Mouse (Mus musculus): Measurements from ENCODE around the gene Traf2.

Gene Traf2

GRCm38 (mm10) chr2:25546811-25547491 is at the start of gene Traf2:
Traf2 (minus strand) TSS chr2:25546940.
- DNase-seq = peak; percentile 99

- peak; percentile 58 for DNase-seq
Observed at GRCm38 (mm10) chr2:25591863-25592262, 45.1 kb upstream of the Traf2 start.

DNA sequence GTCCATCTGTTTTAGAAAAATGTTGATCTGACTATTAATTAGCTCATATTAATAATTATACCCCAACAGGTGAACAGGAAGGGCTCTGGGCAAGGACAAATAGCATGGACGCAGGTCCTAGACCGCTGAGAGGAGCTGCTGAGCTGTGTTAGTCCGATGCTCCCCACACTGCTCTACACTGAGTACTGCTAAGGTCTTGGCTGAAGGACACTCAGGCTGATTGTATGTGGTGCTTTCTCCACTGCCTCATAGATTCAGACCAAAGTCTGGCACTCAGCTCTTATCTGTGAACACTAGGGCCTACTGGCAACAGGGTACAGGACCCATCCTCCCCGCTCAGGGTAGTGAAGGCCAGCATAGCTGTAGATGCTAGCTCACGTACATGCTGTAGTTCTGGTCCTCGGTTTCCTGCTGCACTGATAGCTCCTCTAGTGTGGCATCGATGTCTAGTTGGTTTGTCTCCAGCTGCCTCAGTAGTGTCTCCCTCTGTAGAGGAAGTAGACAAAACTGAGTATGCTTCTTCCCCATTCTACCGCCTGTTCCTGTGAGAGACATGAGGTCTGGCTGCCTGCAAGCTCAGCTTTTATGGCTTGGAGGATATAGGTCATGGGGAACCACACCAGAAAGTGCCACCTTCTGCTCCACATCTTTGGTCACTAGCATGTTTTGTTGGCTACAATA is 41.6 kb upstream of the Traf2 start:
- DNase-seq = no peak

- no peak for DNase-seq
Observed at GRCm38 (mm10) chr2:25587290-25587689, 40.5 kb upstream of the Traf2 start.

DNA sequence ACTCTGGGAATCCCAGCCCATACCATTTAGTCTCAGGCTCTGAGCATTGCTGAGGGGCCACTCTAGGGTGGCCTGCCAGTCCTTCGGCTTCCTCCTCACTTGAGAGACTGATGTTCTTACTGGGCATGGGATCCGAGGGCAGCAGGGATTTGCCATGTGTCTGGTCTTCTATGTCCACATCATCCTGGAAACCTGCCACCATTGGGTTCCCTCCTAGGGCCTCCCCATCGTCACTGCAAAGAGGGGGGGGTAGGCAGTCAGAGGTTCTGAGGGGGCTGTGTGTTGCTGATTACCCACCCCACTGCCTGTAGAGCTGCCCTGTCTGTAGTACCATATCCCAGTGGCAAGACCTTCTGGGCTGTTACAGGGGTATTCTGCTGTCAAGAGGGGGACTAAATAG is 38.9 kb upstream of the Traf2 start:
- no peak for DNase-seq

GRCm38 (mm10) chr2:25584856-25585255 is 38.1 kb upstream of the Traf2 start:
- no peak for DNase-seq

DNA sequence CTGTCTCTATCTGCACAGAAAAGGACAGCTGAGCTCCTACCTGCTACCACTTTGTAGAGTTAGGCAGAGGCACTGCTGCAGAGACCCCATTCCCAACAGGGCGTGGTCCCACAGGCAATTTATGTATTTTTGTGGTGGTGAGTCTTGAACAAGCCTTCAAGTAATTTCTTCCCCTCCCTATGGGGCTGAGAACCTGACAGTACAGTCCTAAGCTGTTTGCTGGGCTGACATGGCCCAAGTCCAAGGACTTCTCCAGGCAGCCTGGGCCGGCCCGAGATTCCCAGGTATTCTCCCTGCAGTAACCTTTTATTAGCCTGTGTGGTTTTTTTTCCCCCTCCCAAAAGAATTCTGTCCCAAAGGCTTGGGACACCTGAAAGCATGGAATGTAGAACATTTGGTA is 37.4 kb upstream of the Traf2 start:
- no peak for DNase-seq

DNA sequence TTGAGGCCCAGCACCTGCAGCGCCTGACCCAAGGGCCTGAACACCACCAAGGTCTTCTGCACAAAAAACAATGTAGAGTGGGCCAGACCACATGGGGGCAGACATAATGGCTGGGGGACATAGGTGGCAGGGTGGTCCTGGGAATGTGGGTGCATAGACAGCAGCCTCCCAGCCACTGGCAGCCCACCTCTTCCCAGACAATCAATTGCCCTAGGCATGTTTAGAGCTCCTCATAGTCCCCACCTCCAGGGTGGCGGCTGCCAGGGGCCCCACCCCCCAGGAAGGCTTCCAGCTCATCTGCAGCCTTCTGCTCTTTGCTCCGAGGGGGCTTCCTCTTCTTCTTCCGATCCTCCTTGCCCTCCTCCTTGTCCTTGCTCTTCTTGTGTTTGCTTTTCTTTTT is 36.8 kb upstream of the Traf2 start:
- no peak for DNase-seq

DNA sequence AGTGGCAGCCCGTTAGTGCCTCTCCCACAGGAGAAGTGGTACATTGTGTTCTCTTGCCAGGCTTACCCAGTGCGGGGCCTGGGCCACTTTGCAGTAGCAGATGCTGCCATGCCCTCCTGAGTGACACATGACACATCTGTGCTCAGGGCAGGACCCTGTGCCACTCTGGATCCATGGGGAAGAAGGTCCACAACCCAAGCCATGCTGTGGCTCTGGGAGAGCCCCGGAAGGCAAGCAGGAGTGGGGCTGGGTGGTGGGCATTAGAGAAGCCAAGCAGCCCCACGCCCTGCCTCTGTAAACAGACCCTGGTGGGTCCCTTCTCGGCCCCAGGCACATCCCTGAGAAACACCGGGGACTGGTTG is 36.4 kb upstream of the Traf2 start:
- no peak for DNase-seq

DNA sequence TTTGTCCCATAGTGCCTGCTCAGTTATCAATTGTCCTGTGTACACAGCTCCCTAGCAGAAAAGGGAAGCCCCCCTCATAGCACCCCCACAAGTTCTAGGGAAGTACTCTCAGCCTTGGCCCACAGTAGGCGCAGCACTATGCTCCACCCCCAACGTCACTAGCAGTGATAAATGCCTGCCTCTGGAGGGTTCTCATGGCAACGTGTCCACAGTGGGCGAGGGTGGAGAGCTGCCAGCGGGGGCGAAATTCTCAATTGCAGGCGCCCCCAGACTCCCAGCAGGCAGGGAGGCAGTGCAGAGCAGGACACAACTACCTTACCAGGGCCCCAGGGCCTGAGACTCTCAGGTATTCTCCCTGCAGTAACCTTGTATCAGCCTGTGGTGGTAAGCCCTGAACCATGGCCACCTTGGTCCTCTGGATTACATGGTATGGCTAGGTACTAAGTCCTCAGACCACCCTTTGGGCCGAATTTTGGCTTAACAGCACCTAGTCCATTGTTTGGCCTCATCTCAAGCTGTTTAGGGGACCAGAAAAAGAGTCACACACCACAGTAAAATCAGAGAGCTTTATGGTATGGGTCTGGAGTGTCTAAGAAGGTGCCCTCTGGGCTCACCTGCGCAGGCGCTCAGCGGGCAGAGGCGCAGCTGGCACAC is 35.9 kb upstream of the Traf2 start:
- no peak for DNase-seq

DNA sequence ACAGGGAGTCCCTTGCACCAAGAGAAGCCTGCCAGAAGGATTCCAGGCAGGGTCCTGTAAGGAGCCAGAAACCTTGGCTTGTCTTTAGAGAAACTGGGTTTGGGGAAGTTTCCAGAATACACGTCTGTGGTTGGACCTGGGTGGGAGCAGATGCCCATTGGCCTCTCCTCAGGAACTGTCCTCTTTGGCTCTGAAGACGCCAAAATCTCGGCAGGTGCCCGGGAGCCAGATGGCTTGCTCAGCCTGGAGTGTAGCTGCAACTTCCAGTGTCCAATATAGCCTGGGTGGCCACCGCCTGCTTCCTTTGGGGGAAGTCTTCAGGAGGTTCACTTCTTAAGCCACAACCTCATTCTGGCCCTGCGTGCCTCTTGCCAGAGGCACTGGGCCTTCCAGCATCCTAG is 35.2 kb upstream of the Traf2 start:
- no peak for DNase-seq

DNA sequence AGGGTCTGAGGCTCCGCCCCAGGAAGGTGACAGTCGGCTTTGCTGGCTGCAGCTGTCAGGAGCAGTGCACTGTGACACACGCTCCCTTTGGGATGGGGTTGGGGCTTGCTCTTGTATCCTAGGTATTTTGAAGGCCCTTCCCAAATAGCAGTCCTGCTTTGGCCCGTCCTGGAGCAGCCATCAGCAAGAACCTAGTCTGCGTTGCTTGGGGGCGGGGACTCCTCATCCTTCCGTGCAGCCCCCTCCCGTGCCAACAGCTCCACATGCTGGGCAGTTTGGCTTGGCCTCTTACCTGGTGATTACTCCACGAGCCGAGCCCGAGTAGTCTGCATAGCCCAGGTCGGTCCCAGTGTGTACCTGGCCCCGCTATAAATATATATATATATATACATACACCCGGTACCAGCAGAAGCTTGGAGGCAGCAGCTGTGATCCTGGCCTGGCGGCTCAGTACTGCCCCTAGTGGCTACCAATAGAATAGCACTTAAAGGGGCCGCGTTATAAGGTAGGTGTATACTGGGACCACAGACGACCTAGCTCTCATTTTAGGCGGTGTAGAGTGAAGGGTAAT is 34.6 kb upstream of the Traf2 start, which contains the start of gene Ajm1:
Gene Ajm1, minus strand, starts transcription at position 464 of the 571 bp plus-strand sequence.
- DNase-seq = peak; percentile 65

DNA sequence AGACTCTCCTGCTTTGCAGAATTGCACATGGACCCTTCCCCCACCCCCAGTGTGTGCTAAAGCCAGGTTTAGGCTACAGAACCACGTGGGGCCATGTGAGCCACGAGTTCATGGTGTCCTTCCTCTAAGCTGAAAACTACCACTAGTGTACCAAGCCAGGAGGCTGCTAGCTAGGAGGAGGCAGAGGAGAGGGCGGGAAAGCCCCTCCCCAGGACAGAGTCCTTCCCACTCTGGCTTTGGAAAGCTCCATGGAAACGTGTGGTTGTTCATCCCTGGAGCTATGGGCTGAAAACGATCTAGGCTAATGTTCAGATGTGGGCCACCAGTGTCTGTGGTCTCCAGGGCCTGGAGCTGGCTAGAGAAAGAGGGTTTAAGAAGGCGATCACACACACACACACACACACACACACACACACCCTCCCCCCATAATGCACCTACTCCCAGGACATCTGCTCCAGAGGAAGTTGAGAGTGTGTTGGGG is 33.9 kb upstream of the Traf2 start:
- DNase-seq = no peak

GRCm38 (mm10) chr2:25579737-25580460 is 33.2 kb upstream of the Traf2 start:
- peak; percentile 60 for DNase-seq

- DNase-seq = no peak
Observed at GRCm38 (mm10) chr2:25578796-25579736, 32.3 kb upstream of the Traf2 start.

GRCm38 (mm10) chr2:25577951-25578795 is 31.4 kb upstream of the Traf2 start:
- DNase-seq = no peak

DNA sequence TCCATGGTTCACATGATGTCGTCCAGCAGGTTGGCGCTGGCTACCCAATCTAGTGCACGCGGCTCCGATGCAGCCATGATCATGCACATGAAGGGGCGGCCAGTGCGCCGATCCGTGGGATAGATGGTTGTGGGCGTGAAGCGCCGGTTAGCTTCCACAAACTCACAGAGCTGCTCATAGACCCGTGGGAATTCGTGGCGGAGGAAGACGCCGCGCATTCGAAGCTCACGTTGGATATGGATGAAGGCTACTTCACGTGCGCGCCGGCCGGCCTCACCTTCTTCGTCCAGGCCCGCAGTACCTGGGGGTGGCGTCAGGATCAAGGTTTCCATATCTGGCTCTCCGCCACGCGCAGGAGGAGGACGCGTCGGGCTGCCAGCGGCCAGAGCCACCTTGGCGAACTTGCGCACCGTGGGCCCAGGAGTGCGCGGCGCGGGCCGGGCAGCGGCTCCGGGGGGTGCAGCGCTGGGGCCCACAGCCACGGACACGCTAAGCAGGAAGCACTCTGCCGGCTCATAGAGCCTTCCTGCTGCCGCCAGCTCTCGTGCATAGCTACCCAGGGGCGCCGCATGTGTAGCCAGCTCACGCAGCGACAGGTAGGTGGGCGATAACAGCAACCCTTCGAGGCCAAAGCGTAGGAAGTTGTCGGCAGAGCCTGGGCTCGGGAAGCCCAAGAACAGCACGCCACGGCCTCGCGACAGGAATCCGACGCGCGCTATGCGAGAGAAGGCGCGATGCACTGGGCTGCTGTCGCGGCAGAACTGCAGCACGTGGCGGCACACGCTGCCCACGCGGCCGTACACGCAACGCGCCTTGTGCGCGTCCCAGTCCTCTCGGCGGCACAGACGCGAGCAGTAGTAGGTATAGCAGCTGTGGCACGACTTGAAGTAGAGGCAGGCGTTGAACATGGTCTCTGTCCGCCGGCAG is 30.5 kb upstream of the Traf2 start:
- DNase-seq = no peak

DNA sequence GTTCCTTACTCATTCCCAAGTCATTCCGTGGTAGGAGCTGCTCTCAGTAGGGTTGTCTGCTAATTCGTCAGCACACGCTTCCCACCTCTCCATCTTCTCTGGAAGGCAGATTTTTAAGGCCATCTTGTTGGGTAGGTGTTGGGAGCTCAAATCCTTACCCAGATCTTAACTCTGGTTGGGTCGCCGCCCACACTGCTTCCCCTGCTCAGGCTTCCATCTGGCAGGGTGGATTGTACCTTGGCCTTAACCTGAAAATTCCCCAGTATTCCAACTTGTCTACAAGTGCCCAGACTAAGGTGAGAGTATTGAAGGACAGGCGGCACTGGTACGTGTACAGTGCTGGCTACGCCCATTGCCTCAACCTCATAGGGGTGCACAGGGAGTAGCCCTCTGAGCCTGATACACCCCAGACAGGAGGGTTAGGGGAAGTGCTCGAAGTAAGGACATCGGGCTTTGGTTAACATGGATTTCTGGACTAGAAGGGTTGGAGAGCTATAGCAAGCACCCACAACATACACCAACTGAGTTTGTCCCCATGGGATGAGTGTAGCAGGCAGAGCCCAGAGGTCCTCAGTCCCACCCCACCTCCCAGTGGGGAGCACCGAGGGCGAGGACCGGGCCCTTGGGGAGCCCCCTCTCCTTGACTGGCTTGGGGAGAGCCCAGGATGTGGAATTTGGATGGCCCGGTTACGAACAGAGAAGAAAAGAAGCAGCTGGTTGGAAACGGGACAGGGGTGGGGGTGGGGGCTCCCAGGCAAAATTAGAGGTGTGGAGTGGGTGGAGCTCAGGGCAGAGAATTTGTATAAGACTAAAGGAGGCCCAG is 29.5 kb upstream of the Traf2 start:
- no peak for DNase-seq

Measured in lung, postnatal 14 days (tissue).